Mouse (Mus musculus): ENCODE data around the gene Pias4.

- TF ChIP-seq MAX (IDR thresholded peaks at IDR 0.05) (no peak), CTCF (IDR thresholded peaks at IDR 0.05; ENCODE audit: control insufficient read depth, insufficient read depth, insufficient read length) (no peak)
Measured at GRCm38 (mm10) chr10:81177958-81178712, 10.4 kb upstream of the Pias4 start.
